Mouse (Mus musculus) cortical plate, adult 2 months (tissue): ENCODE data around the gene Ctdspl.

Experiments
- CTCF ChIP-seq: fragments of 200-500 bp; IDR thresholded peaks from 2 replicates; pipeline ENCODE4 v1.5.1; 2011; ENCODE audit warnings: mild to moderate bottlenecking, control low read depth, low read length; ENCODE audit not compliant: insufficient read depth; ENCODE audit errors: extremely low read depth
- POLR2A ChIP-seq: fragments of 200-500 bp; IDR thresholded peaks from 2 replicates; pipeline ENCODE4 v1.6.1; 2011; ENCODE audit warnings: mild to moderate bottlenecking, low read length, control low read depth; ENCODE audit not compliant: insufficient read depth; ENCODE audit errors: extremely low read depth

DNA sequence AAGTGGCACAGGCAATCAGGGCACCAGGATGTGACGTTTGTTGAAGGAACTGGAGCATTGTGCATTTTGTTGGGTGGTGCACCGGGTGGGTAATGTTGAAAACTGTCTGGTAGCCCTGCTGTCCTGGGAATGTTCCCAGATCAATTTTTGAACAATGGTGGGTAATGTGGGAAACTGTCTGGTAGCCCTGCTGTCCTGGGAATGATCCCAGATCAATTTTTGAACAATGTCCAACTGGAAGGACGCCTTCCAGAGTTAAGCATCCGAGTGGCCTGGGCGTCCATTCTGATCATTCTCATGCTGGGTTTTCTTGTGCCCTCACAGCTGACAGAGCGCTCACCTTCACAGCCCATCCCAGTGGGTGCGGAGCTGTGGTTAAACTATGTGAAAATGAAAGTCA, 101.1 kb downstream of the Ctdspl start:
- no peak for TF ChIP-seq POLR2A
- no peak for TF ChIP-seq CTCF
